Mouse (Mus musculus) bone marrow macrophage, adult 2 months (primary cell): ENCODE data around the gene Parva.

ENCODE experiments used
- CTCF ChIP-seq: IDR thresholded peaks from 2 replicates; pipeline ENCODE4 v1.5.1; 2012; ENCODE audit warnings: low read depth, mild to moderate bottlenecking, low read length, moderate library complexity
- POLR2A ChIP-seq: IDR thresholded peaks from 2 replicates; pipeline ENCODE4 v1.6.1; 2012; ENCODE audit warnings: mild to moderate bottlenecking, low read depth, low read length, borderline replicate concordance

DNA sequence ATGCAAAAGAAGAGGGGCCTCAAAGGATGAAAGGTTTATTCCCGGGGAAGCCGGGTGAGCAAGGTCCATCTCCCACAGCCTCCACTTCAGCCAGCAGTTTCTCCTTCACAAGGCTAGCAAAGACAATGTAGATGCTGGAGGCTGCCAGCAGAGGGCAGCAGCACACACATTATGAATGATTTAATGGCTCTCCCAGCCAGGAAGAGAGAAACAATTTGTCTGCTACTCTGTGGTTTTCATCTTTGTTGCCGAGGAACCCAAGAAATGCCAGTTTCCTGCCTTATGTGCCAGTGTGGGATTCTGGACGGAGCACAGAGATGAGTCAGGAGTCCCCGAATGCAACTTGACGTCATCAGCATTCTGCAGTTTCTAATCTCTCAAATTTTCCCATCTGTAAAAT, 27.1 kb upstream of the Parva start:
- TF ChIP-seq CTCF, result peak; percentile 87
- no peak for TF ChIP-seq POLR2A
